Mouse (Mus musculus): Measurements from ENCODE around the gene Cyct.
A peak's percentile ranks its signal among the peaks of the same experiment; 100 is the strongest.

Gene Cyct

DNA sequence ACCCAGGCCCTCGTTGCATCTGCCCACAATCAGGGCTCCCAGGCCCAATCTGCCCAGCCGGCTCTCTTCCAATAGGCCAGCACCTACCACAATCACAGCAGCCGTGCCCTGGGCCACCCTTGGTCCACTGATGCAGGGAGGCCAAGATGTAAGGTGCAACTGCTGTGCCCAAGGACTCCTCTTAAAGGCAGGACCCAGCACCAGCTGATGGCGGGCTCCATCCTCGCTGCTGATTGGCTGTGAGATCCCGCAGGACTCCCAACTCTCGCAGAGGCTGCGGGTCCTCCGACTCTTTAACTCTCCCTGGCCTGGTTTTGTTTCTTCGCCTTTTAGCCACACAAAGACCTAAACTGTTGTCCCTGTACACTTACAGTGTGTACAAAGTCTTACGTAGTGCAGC is at the start of gene Cyct:
TSS of gene Cyct (minus strand) at position 225 of the 400 bp plus-strand sequence.
- DNase-seq (ENCODE audit: low read depth, low spot score): no peak

DNA sequence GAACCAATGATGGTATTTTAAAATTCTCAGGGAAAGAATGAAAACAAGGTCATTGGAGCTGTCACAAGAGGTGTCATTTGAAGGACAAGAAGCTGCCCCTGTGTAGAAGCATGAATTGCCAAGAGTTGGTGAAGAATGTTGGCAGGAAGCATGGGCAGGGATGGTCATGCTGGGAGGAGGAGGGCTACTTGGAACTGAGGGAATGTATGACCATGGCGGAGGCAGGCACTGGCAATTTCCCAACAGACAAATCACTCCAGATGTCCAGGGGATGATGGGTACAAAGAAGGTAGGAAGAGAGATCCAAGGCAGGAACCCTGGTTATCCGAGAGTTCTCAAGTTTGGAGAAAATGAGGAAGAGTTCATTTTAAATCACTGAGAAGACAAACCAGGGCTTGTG is 49.7 kb upstream of the Cyct start:
- peak; percentile 73 for DNase-seq (ENCODE audit: low read depth, low spot score)

DNA sequence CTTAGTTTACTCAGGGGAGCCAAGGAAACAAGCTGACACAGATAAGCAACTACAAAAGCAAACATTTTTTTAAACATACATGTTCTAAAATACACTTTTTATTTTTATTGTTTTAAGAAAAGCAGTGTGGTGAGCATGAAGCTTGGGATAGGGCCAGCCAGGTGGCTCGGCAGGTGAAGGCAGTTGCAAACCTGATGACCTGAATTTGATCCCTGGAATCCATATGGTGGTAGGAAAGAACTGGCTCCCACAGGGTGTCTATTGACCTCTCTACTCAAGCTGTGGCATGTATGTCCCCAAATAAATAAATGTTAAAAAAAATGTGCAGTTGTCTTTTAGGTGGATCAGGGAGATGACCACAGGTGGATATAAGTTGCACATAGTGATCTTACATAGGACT is 49.3 kb upstream of the Cyct start:
- DNase-seq (ENCODE audit: low read depth, low spot score): peak; percentile 21

DNA sequence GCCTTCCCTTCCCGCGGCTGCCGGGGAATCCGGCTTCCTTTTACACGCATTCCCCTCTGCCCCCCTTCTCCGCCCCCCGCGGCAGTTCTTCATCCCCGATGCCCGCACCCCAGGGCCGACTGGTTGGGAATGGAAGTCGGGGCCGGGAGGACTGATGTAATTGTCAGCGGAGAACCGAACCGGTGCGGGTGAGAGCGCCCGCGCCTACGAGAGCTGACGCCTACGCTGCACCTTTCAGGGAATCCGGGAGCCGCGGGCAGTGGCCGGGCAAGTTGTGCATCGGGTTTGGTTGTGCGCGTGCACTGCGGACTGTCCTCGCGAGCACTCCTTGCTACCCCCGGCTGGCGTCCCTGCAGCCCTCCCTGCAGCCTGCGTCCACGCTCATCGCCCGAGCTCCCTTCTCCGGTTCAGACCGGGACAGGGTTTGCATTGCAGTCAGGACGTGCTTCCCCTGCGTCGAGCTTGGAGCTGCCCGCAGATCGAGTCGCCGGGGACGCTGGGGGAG is 46.7 kb upstream of the Cyct start:
- peak; percentile 92 for DNase-seq (ENCODE audit: low read depth, low spot score)

DNA sequence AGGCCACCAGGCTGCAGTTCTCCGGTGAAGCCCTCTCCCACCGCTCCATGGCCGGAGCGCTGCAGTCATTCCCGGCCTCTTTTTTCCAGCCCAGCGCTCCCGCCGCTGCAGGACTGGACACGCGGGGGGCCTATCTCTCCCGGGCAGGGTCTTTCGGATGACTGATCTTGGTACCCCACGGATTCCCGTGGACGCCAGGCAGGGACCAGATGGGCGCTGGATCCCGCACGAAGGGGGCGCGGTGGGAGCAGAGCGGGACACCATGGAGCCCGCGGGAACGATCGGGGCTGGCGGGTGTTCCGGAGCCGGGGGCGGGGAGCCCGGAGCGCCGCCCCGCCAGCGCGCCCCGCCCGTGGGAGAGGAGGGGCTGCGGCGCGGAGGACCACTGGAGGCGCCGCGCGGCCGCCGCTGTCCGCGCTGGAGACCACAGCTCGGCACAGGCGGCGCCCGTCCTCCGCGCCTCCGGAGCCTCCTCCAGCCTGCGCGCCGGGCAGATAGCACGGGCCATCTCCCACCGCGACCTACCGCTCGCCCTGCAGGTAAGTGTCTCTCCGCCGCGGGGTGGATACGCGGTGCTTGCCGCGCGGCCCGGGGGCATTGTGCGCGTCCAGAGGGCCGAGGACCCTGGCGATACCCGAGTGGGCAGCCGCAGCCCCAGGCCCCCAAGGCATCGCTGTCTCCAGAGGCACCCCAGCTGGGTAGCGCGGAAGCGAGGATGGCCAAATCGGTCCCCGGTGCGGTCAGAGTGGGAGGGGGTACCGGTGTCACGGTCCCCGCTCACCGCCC is 46.1 kb upstream of the Cyct start, which contains the start of gene Osbpl6:
TSS of gene Osbpl6 (plus strand) at position 358 of the 786 bp plus-strand sequence.
- peak; percentile 84 for DNase-seq (ENCODE audit: low read depth, low spot score)

DNA sequence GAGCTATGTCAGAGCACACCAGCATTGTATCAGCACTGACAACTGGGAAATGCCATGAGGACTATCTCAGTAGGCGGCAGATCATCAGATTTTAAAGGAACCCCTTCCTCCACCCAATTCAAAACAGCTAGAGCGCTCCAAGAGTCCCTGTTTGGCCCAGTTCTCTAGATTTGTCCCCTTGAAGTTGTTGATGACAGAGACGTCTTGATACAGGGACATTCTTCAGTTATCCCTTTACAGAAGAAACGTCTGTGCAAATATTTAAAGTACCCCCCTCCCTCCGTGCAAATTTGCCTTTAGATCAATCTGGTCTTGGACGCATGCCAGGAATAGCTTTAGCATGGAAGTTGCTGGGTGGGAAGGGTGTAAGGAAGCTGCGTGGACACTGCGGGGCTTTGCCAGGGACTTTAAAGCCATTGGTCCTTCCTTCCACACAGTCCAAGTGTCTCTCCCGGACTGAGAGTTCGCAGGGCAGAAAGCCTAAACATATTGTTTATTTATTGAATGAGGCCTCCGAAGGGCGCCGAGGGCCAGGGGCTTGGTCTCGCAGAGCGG is 45.4 kb upstream of the Cyct start:
- DNase-seq (ENCODE audit: low read depth, low spot score): peak; percentile 54

DNA sequence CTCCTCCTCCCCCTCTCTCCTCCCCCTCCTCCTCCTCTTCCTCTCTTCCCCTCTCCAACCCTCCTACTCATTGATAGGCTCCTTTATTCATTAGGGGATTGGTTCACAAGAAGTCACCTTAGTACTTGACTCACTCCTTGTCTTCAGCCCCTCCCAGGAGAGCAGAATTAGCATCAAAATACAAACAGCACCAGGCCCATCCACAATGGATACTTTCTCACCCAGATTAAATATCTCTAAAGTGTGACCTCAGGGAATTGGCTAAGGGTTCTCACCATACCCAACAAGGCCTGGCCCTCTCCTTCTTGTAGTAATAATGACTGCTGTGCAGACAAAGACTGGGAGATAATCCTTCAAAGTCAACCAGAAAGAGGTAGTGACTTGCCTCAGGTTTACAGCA is 39.9 kb upstream of the Cyct start:
- DNase-seq (ENCODE audit: low read depth, low spot score): no peak

DNA sequence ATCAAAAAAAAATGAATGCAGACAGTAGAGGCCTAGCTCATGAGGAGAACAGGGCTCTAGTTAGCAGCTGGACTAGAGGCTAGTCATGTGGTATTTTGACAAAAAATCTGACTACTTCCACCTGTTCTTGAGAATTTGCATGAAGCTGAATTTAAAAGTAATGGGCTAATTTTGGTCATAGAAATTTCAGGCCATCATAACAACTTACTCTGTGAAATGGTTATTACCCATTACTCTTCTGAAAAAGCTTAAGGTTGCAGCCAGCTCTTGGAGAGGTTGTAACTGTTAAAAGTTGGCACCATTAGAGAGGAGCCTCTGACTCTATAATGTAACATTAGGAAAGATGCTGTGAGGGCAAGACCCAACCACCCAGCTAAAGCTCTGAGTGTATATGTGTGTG is 26.3 kb upstream of the Cyct start:
- DNase-seq (ENCODE audit: low read depth, low spot score): no peak

DNA sequence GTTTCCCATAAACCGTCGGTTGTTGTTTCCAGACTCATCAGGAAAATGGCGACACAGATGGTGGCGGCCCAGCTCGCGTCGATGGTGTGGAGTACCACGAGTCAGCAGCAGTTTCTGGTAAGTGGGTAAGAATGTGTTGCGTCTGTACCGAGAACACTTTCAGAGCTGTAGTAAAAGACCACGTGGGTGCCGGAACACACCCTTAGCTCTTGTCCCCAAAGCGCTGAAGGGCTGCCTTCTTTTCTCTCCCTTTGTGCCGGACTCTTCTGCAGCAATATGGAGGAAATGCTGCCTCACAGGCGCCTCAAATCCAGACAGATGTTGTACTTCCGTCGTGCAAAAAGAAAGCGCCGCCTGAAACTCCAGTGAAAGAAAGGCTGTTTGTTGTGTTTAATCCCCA is 18.4 kb upstream of the Cyct start:
- DNase-seq (ENCODE audit: low read depth, low spot score): no peak

DNA sequence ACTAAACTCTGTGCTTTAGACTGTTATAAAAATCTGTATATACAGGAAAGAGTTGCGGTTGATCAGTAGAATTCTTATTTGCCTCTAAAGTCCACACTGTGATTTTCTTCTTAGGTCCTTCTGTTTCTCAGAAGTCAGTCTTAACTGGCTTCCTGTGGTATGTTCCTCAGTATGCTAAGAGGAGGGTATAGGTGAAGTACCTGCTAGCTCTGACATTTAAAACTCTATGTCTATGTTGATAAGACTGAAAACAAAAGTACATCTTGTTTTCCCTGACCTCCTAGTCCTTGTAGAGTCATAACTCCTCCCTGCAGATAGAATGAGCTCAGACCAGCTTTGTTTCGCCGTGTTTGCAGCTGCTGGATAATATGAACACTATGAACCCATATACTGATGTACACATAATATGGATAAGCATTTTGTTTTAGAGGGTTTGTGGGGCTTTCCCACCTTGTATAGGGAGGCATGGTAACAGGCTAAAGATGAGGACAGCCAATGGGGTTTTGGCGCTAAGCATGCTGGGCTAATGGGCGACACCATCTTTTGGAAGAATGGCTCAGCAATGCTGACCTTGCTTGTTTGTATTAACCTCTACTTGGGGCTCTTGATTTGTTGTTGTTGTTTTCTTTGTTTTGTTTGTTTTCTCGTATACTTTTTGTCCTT is 14.4 kb upstream of the Cyct start:
- no peak for DNase-seq (ENCODE audit: low read depth, low spot score)

DNA sequence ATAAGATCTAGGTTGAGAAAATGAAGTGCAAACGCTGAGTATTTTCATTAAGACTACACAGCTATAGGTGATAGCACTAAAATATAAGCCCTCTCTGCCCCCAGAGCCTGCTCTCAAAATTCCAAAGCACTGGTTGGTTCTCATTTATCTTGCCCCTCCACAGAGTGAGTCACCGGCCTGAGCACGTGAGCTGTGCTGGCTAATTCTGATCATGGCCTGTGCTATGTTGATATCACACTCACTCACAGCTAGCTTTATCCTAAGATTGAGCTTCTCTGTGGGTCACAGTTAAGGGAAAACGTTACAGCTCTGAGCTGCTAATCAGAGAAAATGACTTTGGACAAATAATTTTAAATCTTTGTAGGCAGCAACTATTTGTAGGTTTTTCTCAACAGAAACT is 12.0 kb upstream of the Cyct start:
- DNase-seq (ENCODE audit: low read depth, low spot score): no peak

DNA sequence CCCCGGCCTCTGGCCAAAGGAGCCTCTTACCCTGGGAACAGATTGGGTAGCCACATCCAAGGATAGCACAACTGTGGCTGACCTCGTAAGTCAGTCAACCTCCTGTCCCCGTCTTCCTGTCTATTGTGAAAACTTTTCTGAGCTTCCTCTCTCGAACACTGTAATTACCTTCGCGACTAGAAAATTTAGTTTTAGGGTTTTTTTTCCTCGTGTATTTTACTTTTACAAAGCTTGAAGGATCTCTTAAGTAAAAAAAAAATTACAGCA is 10.3 kb upstream of the Cyct start:
- DNase-seq (ENCODE audit: low read depth, low spot score): no peak

DNA sequence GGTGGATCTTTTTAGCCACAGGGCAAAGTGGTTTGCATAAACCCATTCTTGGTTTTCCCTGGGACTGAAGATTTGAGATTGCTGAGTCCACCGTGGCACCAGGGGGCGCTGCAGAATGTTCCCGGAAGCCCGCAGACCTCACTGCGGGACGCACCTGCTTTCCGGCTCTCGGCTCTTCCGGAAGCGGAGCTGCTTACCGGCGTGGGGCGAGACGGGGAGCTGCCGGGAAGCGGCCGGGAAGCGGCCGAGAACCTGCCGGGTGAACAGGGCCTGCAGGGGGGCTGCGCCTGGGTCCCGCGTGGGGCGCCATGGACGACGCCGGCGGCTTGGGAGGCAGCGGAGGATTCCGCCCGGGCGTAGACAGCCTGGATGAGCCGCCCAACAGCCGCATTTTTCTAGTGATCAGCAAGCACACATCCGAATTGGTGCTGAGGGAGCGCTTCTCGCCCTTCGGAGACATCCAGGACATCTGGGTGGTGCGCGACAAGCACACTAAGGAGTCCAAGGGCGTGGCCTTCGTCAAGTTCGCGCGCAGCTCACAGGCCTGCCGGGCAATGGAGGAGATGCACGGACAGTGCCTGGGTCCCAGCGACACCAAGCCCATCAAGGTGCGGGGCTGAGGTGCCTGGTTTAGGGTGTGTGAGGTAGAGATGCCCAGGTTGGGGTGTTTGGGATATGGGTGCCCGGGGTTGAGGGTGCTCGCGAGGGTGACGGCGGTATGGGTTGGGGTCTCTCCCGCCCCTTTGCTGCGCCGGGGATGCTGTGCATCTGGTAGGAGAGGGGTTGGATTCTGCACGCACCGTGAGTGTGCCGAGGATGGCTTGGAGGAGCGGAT is 9.8 kb upstream of the Cyct start, which contains the start of gene Rbm45:
TSS of gene Rbm45 (plus strand) at position 164 of the 835 bp plus-strand sequence.
- peak; percentile 96 for DNase-seq (ENCODE audit: low read depth, low spot score)

DNA sequence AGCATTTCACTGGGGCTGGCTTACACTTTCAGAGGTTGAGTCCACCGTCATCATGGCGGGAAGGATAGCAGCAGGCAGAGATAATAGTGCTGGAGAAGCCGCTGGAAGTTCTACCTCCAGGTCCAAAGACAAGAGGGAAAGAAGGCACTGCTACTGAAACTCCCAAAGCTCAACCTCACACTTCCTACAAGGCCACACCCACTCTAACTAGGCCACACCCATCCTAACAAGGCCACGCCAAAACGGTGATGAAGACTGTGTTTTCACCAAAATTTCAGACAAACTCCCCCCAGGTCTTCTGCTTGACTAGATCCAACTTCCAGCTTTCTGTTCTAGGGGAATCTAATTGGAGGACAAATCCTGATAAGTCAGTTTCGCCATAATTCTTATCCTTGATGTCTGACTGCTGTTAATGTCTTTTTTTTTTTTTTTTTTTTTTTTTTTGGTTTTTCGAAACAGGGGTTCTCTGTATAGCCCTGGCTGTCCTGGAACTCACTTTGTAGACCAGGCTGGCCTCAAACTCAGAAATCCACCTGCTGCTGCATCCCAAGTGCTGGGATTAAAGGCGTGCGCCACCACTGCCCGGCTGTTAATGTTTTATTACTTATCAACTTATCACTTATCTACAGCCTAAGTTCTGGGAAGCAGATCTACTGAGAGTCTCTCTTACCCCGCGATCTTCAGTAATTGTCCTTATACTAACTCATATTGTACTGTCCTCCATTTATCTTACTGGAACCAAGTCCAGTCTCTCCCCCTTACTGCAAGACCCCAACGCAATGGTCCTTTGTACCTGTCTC is 8.8 kb upstream of the Cyct start:
- no peak for DNase-seq (ENCODE audit: low read depth, low spot score)

DNA sequence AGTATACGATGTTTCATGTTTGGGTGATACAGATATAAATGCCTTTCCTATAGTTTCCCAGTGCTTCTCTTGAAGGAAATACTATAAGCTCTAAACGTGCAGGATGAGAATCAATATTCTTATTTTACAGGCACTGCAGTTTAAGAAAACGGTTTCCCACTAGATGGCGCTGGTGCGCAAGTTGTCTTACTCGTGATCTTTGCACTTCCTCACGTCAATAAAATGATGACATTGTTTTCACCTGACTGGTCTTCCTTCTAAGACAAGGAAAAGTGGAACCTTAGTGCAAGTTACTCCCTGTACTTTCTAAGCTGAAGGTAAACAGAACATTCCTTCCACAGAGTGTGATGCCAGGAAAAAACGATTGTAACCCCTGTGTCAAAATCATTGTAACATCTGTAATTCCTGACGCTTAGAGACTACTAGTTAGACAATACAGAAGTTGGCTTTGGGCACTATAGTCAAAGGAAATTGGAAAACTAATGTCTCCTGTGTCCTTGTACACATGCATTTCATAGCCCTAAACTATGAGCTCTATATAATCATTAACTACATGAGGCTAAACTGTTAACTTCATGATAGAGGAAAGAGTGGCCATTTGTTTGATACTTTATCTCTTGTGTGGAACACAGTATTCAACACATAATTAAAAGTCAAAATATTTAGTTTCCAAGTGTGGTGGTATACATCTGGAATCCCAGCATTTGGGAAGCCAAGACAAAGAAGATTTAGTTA is 7.1 kb upstream of the Cyct start:
- DNase-seq (ENCODE audit: low read depth, low spot score): peak; percentile 92

DNA sequence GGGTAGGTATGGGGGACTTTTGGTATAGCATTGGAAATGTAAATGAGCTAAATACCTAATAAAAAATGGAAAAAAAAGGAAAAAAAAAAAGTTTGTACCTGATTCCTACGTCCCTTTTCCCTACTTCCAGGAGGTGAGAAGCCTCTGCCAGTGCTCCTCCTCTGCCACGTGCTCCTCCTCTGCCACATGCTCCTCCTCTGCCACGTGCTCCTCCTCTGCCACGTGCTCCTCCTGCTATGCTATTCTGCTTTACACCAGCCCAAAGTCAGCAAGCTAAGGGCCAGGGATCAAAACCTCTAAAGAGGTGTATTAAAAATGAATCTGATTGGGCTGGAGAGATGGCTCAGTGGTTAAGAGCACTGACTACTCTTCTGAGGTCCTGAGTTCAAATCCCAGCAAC is 5.6 kb upstream of the Cyct start:
- DNase-seq (ENCODE audit: low read depth, low spot score): no peak

DNA sequence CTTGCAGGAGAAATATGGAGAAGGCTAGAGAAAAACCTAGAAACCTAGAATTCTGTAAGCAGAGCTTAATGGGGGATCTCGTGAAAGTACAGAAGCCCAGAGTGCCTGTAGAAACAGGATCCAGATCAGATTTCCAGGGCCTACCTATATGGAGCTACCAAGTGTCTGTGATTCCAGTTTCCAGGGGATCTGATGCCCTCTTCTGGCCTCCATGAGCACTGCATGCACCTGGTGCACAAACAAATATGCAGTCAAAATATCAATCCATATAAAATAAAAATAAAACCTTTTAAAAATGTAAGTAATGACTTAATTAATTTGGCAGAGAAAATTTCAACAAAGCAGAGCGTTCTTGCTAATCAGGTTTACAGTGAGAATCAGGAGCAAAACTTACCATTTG is 1.9 kb upstream of the Cyct start:
- DNase-seq (ENCODE audit: low read depth, low spot score): peak; percentile 28

DNA sequence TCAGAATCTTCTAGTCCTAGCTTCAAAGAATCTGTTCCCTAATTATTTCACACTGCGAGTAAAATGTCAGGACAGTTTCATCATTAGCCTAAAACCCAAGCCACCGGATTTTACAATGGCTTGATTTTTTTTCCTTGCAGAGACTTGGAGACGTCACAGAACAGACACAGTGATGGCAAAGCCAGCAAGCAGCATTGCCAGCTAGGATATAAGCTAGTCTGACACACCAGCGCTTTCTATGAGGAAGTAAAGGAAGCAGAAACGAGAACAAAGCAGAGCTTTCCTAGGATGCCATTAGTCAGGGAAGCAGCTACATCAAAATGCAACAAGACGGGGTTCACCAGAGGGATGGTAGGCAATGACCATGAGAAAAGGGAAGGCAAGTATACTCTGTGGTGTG is 12.4 kb downstream of the Cyct start:
- no peak for DNase-seq (ENCODE audit: low read depth, low spot score)

DNA sequence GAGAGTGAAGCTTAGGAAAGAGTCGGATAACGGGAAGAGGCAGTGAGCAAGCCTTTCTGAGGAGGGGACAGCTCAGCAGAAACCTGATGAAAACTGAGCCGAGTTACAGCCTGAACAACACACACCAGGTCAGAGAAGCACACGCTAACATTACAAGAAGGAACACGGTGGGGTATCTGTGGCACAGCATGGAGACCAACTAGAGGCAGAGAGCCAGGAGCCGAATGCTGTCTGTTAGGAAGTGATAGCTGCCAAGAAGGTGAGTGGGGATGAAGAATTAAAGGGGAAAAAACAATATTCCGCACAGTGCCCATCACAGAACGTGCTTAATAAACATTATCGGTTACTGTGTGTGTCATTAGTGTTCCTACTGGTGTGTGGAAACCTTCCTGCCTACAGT is 18.1 kb downstream of the Cyct start:
- DNase-seq (ENCODE audit: low read depth, low spot score): no peak
